Mouse (Mus musculus) CH12.LX (cell line): ENCODE data around the gene Prpf19.

Source experiments
- EP300 ChIP-seq: IDR thresholded peaks from 2 replicates; pipeline ENCODE4 v1.6.1; 2011; ENCODE audit warnings: low read length, improper control_type of control experiment
- KAT2A ChIP-seq: IDR thresholded peaks from 2 replicates; pipeline ENCODE4 v1.6.1; 2012; ENCODE audit warnings: low read length, improper control_type of control experiment, inconsistent platforms; ENCODE audit not compliant: insufficient replicate concordance
- POLR2A ChIP-seq: IDR thresholded peaks from 2 replicates; pipeline ENCODE4 v1.6.1; 2011; ENCODE audit warnings: low read depth, mild to moderate bottlenecking, improper control_type of control experiment, low read length
- POLR2AphosphoS2 ChIP-seq: IDR thresholded peaks from 2 replicates; pipeline ENCODE4 v1.6.1; 2011; ENCODE audit warnings: low read depth, low read length, improper control_type of control experiment

DNA sequence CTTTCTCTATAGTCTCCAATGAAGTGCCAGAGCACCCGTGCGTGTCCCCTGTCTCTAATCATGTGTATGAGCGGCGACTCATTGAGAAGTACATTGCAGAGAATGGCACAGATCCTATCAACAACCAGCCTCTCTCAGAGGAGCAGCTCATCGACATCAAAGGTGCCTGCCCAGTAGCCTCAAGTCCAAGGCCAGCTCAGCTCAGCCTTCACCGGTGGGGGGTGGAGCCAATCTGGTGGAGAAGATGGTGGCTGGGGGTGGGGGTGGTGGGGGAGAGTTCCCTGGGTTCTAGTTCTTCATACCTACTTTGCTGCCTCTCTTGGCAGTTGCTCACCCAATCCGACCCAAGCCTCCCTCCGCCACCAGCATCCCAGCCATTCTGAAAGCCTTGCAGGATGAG is 2.5 kb downstream of the Prpf19 start:
- TF ChIP-seq POLR2A (no peak), EP300 (no peak), KAT2A (no peak), POLR2AphosphoS2 (no peak)
